Mouse (Mus musculus): Measurements from ENCODE around the gene Magi1. TPM values are rescaled to one million over a fixed set of nuclear protein-coding genes. Genes with fewer than 3 reads are reported as not detected.

Magi1 gene
- polyA plus RNA-seq, 1 experiment from 2014 or later, result 17.1 TPM

DNA sequence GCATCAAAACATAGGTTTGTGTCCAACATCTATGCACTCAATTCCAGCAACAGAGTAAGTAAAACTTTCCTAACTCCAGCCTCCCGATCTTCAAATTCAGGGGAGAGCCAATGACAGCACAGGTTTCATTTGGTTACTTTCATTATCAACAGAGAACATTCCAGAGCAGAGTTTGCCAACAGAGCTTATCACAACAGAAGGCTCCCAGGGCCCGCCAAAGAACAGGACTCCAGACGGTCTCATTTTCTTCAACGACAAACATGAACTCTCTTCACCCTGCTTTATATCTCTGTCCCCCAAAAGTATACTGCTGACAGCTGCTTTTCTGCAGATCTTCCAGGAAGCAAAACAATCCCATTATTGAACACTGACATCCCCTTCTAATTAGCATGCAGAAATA lies 481.3 kb downstream of the Magi1 start:
- WGBS, result 70% methylated on average over 4 of the region's 4 CpGs
- Histone ChIP-seq H3K9ac (replicated peaks) (no peak overlapping the region), H3K4me1 (replicated peaks) (peaks cover 18% of the 10 kb centered on the region; the same call in 1 of the 2 replicates), H3K9me3 (no peaks in the 10 kb centered on the region), H3K27me3 (no peaks in the 10 kb centered on the region), H3K4me2 (no peak overlapping the region), H3K4me3 (replicated peaks) (no peak overlapping the region), H3K27ac (no peak overlapping the region), H3K36me3 (no peaks in the 10 kb centered on the region)
- ATAC-seq (ENCODE audit: insufficient number of reproducible peaks, insufficient read depth, low FRiP score, low TSS enrichment, low read depth), result no peak

DNA sequence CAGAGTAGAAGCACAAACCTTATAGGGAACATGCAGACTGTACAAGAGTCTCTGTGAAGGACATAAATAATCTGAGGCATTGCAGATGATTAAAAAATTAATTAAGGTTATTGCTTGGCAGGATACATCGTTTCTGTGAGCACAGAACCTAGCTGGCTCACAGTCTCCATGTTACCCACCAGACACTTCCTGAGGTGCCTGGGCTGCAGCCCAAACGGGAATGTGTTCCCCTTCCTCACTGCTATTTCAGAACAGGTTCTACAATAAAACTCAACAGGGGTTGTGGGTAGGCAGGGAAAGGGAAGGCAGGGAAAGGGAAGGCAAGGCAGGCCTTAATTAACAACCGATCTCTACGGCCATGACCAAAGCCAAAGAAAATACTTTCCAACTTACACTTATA lies 483.3 kb downstream of the Magi1 start:
- Histone ChIP-seq H3K27me3 (no peaks in the 10 kb centered on the region), H3K36me3 (no peaks in the 10 kb centered on the region), H3K4me1 (replicated peaks) (peaks cover 14% of the 10 kb centered on the region; the same call in 1 of the 2 replicates), H3K9ac (replicated peaks) (no peak overlapping the region), H3K9me3 (no peaks in the 10 kb centered on the region), H3K27ac (no peak overlapping the region), H3K4me2 (no peak overlapping the region), H3K4me3 (replicated peaks) (no peak overlapping the region)
- no peak for ATAC-seq (ENCODE audit: insufficient number of reproducible peaks, insufficient read depth, low FRiP score, low TSS enrichment, low read depth)
- WGBS, result 41% methylated on average over 4 of the region's 4 CpGs

DNA sequence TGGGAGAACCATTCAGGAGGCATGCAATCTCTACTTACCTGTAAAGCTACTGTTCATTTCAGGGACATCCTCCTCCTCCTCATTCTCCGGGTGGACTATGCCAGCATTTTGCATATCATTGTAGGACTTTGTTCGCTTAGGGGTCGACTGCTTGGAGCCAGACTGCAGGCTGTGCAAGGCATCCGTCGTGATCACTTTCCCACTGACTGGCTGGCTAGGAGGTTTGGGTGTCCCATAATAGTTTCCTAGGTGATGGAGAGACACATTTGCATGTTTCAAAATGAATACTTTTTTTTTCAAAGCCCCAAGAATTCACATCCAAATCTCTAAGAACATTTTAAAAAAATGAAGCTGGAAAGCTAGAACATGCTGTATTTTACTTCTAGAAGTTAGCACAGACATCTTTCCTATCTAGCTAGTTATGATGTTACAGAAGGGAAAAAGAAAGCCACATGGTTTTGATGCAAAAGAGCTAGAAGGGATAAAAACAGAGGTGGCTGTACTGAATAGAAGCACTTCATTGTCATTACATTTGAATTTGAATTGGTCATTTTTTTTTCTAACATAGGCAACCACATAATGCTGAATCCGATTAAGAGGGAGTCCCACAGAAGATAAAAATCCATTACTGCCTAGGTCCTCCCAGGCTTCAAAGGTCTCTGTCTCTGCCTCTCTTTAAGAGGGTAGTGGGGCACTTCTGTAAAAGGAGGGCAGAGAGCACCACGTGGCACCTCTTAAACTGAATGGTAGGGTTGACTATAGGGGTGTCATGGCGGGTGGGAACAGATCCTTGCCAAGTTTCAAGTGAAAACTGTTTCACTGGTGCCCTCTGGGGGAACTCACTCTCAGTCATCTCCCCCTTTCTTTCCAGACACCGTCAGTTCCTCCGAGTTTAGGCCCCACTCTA lies 491.2 kb downstream of the Magi1 start:
- Histone ChIP-seq H3K27ac (no peak overlapping the region), H3K9me3 (no peaks in the 10 kb centered on the region), H3K4me3 (replicated peaks) (no peak overlapping the region), H3K4me2 (no peak overlapping the region), H3K4me1 (replicated peaks) (no peaks in the 10 kb centered on the region), H3K9ac (replicated peaks) (no peak overlapping the region), H3K27me3 (no peaks in the 10 kb centered on the region), H3K36me3 (no peaks in the 10 kb centered on the region)
- WGBS, result 89% methylated on average over 10 of the region's 10 CpGs
- ATAC-seq (ENCODE audit: insufficient number of reproducible peaks, insufficient read depth, low FRiP score, low TSS enrichment, low read depth), result no peak

DNA sequence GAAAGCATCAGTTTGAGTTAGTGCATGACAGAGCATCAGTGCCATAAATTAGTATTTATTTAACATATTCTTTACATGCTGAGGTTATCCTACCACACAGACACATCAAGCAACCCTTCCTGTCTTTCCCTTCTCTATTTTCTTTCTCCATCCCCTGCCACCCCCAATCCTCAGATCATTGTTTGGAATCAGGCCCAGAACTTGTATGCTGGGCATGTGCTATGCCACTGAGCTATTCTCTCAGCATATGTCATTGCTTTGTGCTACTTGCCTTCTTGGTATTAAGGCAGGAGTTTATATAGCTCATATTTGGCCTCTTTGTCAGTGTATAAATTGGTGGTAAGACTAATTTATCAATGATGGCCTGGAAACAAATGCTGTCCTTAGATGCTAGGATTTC lies 494.0 kb downstream of the Magi1 start:
- Histone ChIP-seq H3K4me1 (replicated peaks) (no peaks in the 10 kb centered on the region), H3K36me3 (no peaks in the 10 kb centered on the region), H3K9me3 (no peaks in the 10 kb centered on the region), H3K4me2 (no peak overlapping the region), H3K9ac (replicated peaks) (no peak overlapping the region), H3K4me3 (replicated peaks) (no peak overlapping the region), H3K27ac (no peak overlapping the region), H3K27me3 (no peaks in the 10 kb centered on the region)
- ATAC-seq (ENCODE audit: insufficient number of reproducible peaks, insufficient read depth, low FRiP score, low TSS enrichment, low read depth), result no peak

DNA sequence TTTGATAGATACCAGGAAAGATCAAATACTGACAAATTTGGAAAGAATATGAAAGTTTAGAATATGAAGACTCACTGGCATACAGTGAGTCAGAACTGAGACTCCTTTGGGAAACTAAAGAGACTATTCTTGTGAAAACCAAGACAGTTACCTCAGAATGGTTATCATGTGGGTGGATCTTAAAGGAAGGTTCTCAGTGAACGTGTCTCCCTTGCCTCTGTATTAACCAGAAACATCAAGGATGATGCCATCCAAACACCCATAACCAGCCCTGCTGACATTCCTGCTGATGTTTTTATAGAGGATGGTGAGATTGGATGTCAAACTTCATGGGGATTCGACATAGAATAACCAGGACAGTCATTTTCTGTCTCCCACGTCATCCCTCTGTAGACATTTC lies 496.7 kb downstream of the Magi1 start:
- ATAC-seq (ENCODE audit: insufficient number of reproducible peaks, insufficient read depth, low FRiP score, low TSS enrichment, low read depth), result no peak
- Histone ChIP-seq H3K27me3 (no peaks in the 10 kb centered on the region), H3K4me3 (replicated peaks) (no peak overlapping the region), H3K4me2 (no peak overlapping the region), H3K9me3 (no peaks in the 10 kb centered on the region), H3K27ac (no peak overlapping the region), H3K36me3 (no peaks in the 10 kb centered on the region), H3K4me1 (replicated peaks) (no peaks in the 10 kb centered on the region), H3K9ac (replicated peaks) (no peak overlapping the region)
- WGBS, result 89% methylated on average over 3 of the region's 3 CpGs

DNA sequence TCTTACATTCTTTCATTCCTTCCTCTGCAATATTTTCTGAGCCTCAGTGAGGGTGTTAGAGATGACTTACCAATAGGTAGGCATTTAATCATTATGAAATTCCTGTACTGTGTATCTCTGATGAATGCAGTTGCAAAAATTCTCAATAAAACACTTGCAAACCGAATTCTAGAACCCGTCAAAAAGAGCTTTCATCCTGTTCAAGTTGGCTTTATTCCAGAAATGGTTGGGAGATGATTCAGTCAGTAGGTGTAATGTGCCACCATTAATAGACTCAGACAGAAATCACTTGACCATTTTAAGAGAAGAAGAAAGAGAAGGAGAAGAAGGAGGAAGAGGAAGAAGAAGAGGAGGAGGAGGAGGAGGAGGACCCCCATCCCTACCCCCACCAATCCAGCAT lies 497.5 kb downstream of the Magi1 start:
- no peak overlapping the region for H3K9ac ChIP-seq (replicated peaks)
- H3K27me3 ChIP-seq, result no peaks in the 10 kb centered on the region
- H3K4me2 ChIP-seq, result no peak overlapping the region
- H3K27ac ChIP-seq, result no peak overlapping the region
- H3K4me1 ChIP-seq (replicated peaks), result no peaks in the 10 kb centered on the region
- no peaks in the 10 kb centered on the region for H3K36me3 ChIP-seq
- no peak overlapping the region for H3K4me3 ChIP-seq (replicated peaks)
- no peaks in the 10 kb centered on the region for H3K9me3 ChIP-seq
- ATAC-seq (ENCODE audit: insufficient number of reproducible peaks, insufficient read depth, low FRiP score, low TSS enrichment, low read depth), result no peak
- 86% methylated on average over 2 of the region's 2 CpGs for WGBS

DNA sequence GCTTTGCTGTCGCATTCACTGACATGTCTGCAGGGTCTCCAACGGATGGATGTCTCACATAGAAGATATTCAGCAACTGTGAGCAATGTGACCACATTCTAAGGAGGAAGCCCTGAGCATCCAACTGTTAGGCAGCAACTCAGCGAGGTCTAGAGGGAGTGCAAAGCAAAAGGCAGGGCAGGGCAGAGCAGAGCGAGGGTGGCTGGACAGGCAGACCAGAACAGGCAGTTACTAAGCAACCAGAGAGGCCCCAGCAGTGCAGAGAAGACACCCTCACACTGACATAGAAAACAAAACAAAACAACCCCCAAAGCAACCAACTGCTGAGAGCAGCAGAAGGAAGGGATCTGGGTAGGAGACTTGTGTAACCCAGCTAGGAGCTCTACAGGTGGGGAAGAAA lies 512.6 kb downstream of the Magi1 start:
- 70% methylated on average over 4 of the region's 4 CpGs for WGBS
- no peak overlapping the region for H3K9ac ChIP-seq (replicated peaks)
- H3K36me3 ChIP-seq, result peaks cover 6% of the 10 kb centered on the region; the same call in 1 of the 2 replicates
- H3K4me2 ChIP-seq, result no peak overlapping the region
- H3K27me3 ChIP-seq, result no peaks in the 10 kb centered on the region
- H3K4me1 ChIP-seq (replicated peaks), result 0 out of 2 replicates have a peak, but pooled peaks cover 3% of the 10 kb centered on the region
- no peak for ATAC-seq (ENCODE audit: insufficient number of reproducible peaks, insufficient read depth, low FRiP score, low TSS enrichment, low read depth)
- H3K9me3 ChIP-seq, result no peaks in the 10 kb centered on the region
- H3K27ac ChIP-seq, result no peak overlapping the region
- no peak overlapping the region for H3K4me3 ChIP-seq (replicated peaks)

DNA sequence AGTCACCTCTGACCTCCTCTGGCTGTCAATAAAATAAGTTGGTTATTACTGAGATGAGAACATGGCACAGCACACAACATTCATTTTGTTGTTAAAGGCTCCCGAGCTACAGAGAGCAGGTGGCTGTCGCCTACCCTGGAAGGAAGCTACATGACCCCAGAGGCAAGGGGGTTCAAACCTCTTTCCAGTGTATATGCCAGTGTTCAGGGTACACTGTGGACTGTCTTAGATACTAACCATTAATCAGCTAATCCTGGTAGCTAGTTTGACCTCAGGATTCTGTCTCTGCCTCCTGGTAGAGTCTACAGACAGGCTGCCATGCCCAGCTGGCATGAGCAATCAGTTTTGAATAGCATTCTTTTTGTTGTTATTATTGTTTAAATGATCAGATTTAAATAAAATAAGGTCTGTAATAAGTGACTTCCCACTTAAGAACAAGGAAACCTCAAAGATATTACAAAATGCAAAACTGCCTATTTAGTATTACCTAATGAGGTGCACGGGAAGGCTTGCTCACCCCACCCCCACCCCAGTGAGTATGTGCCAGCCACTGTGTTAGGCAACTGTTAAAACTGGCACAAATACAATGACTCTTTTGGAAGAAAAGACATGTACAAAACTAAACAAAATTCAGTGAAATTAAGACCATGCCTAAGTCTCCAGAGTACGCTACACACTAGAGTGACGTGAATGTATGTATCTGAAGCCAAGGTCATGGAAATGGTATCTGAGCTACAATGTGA lies 513.3 kb downstream of the Magi1 start:
- ATAC-seq (ENCODE audit: insufficient number of reproducible peaks, insufficient read depth, low FRiP score, low TSS enrichment, low read depth), result no peak
- H3K36me3 ChIP-seq, result peaks cover 6% of the 10 kb centered on the region; the same call in 1 of the 2 replicates
- H3K27me3 ChIP-seq, result no peaks in the 10 kb centered on the region
- no peak overlapping the region for H3K4me2 ChIP-seq
- WGBS, result 79% methylated on average over 5 of the region's 5 CpGs
- no peak overlapping the region for H3K4me3 ChIP-seq (replicated peaks)
- H3K4me1 ChIP-seq (replicated peaks), result 0 out of 2 replicates have a peak, but pooled peaks cover 3% of the 10 kb centered on the region
- no peaks in the 10 kb centered on the region for H3K9me3 ChIP-seq
- H3K27ac ChIP-seq, result no peak overlapping the region
- no peak overlapping the region for H3K9ac ChIP-seq (replicated peaks)

DNA sequence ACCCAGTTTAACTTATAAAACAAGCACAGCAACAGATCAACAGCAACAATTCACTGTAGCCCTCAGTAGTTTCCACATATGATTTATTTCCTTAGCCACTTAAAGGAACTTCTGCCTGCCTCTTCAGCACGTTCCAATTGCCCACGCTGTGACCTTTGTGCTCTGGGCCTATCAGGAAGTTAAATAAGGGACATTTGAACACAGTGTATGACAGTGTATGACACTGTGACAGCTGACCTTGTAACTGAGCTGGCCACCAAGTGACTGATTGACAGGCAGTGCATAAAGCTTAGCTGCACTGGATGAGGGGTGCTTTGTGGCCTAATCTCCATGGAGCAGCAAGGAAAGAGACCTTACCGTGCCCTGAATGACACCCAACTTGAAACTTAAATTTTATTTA lies 525.6 kb downstream of the Magi1 start:
- no peaks in the 10 kb centered on the region for H3K36me3 ChIP-seq
- ATAC-seq (ENCODE audit: insufficient number of reproducible peaks, insufficient read depth, low FRiP score, low TSS enrichment, low read depth), result no peak
- H3K4me3 ChIP-seq (replicated peaks), result no peak overlapping the region
- no peaks in the 10 kb centered on the region for H3K9me3 ChIP-seq
- H3K9ac ChIP-seq (replicated peaks), result no peak overlapping the region
- H3K27me3 ChIP-seq, result no peaks in the 10 kb centered on the region
- peak overlapping the region; percentile 31; the same call in 1 of the 2 replicates for H3K27ac ChIP-seq
- no peak overlapping the region for H3K4me2 ChIP-seq
- WGBS, result 77% methylated on average over 3 of the region's 3 CpGs
- 0 out of 2 replicates have a peak, but pooled peaks cover 7% of the 10 kb centered on the region for H3K4me1 ChIP-seq (replicated peaks)

DNA sequence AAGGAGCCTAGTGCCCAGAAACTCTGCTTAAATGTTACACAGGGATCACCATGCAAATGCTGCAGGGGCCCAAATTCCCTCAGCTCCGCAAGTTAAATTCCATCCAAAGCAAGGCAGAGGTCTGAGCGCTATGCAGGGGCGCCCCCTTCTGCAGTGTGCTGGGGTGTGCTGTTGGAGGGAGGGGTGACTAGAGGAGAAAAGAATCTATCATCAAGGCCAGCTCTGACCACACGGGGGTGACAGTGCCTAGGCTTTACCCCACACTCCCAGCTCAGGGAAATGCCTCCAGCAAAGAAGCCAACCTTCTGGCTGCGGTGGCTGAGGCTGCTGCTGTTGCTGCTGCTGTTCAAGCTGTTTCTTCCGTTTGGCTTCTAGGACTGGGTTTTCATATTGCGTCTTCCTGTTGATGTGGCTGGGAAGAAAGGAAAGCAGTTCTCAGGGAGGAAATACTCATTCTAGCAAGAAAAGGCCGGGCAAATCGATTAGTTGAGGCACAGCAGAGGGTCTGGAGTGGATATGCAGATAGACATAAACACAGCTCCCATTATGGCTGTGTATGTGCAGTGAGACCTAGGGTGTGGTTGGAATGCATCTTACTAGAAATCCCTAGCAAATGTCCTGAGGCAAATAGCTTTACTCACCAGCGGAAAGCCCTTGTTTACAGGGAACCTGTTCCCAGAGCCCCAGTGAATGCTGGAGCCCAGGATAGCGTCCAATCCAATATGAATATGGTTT lies 526.2 kb downstream of the Magi1 start:
- Histone ChIP-seq H3K27me3 (no peaks in the 10 kb centered on the region), H3K4me2 (no peak overlapping the region), H3K9me3 (no peaks in the 10 kb centered on the region), H3K4me3 (replicated peaks) (no peak overlapping the region), H3K27ac (peak overlapping the region; percentile 31; the same call in 1 of the 2 replicates), H3K36me3 (no peaks in the 10 kb centered on the region), H3K9ac (replicated peaks) (no peak overlapping the region), H3K4me1 (replicated peaks) (0 out of 2 replicates have a peak, but pooled peaks cover 7% of the 10 kb centered on the region)
- ATAC-seq (ENCODE audit: insufficient number of reproducible peaks, insufficient read depth, low FRiP score, low TSS enrichment, low read depth), result peak; percentile 90
- 30% methylated on average over 11 of the region's 11 CpGs for WGBS

DNA sequence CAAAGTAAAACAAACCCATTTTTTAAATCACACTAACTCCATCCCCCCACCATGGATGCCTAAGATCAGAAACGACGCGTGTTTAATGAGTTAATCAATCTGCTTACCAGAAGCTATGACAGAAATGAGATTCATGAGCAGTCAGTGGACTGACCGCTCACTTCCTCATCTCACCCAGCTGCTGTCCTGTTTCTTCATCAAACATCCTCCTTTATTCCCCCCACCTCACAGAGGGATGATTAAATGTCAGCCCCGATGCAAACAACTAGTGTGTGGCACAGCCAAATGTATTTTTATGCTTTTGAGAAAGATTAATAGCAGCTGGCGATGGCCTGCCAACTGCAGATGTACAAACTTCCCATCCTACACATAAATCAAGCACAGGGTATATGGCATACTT lies 540.6 kb downstream of the Magi1 start:
- H3K36me3 ChIP-seq, result peaks cover 30% of the 10 kb centered on the region
- no peak overlapping the region for H3K4me2 ChIP-seq
- no peak overlapping the region for H3K9ac ChIP-seq (replicated peaks)
- no peaks in the 10 kb centered on the region for H3K4me1 ChIP-seq (replicated peaks)
- H3K4me3 ChIP-seq (replicated peaks), result no peak overlapping the region
- H3K27ac ChIP-seq, result no peak overlapping the region
- no peak for ATAC-seq (ENCODE audit: insufficient number of reproducible peaks, insufficient read depth, low FRiP score, low TSS enrichment, low read depth)
- WGBS, result 77% methylated on average over 6 of the region's 6 CpGs
- H3K27me3 ChIP-seq, result no peaks in the 10 kb centered on the region
- no peaks in the 10 kb centered on the region for H3K9me3 ChIP-seq

Data from limb, embryonic 12.5 days (tissue).